Mouse (Mus musculus): ENCODE measurements around the gene Cited4. TPM values are rescaled to one million over a fixed set of nuclear protein-coding genes. Genes with fewer than 3 reads are reported as not detected.

Cited4 gene
- polyA plus RNA-seq (2014; fragmentation: Nextera tagmentation; extraction: Ambion mirVana): 5.9 and 7.3 TPM in 2 replicates

- Histone ChIP-seq H3K36me3 (ENCODE audit: control insufficient read depth, insufficient read depth, low read length) (no peaks in the 10 kb centered on the region), H3K9me3 (ENCODE audit: control insufficient read depth, low read length) (no peaks in the 10 kb centered on the region), H3K27me3 (ENCODE audit: control insufficient read depth, insufficient read depth, low read length) (peaks cover 30% of the 10 kb centered on the region), H3K4me3 (ENCODE audit: low read depth, low read length) (peak within 1 kb of the TSS; percentile 53), H3K27ac (replicated peaks; ENCODE audit: low read depth, low read length) (no peak within 1 kb of the TSS), H3K4me1 (ENCODE audit: control insufficient read depth, insufficient read depth, low read length) (peaks cover 12% of the 10 kb centered on the region), H3K9ac (ENCODE audit: low read length) (peak within 1 kb of the TSS; percentile 35), H3K4me2 (ENCODE audit: low read depth, severe bottlenecking) (peak within 1 kb of the TSS; percentile 100)
- under 1% methylated on average over 50 of the region's 50 CpGs for WGBS
- DNase-seq (ENCODE audit: low spot score) (peak; percentile 90), ATAC-seq (ENCODE audit: insufficient number of reproducible peaks, low FRiP score, low TSS enrichment, low read depth) (peak; percentile 88)
Observed at GRCm38 (mm10) chr4:120666358-120667024, at the start of gene Cited4. Gene Cited4, plus strand, starts transcription at chr4:120666572.

GRCm38 (mm10) chr4:120627728-120628127 lies 38.6 kb upstream of the Cited4 start:
- DNase-seq (ENCODE audit: low spot score) (no peak), ATAC-seq (ENCODE audit: insufficient number of reproducible peaks, low FRiP score, low TSS enrichment, low read depth) (no peak)
- Histone ChIP-seq H3K4me2 (ENCODE audit: low read depth, severe bottlenecking) (no peak overlapping the region), H3K9ac (ENCODE audit: low read length) (no peak overlapping the region), H3K27ac (replicated peaks; ENCODE audit: low read depth, low read length) (no peak overlapping the region), H3K4me1 (ENCODE audit: control insufficient read depth, insufficient read depth, low read length) (no peaks in the 10 kb centered on the region), H3K27me3 (ENCODE audit: control insufficient read depth, insufficient read depth, low read length) (no peaks in the 10 kb centered on the region), H3K4me3 (ENCODE audit: low read depth, low read length) (no peak overlapping the region), H3K9me3 (ENCODE audit: control insufficient read depth, low read length) (no peaks in the 10 kb centered on the region), H3K36me3 (ENCODE audit: control insufficient read depth, insufficient read depth, low read length) (no peaks in the 10 kb centered on the region)
- WGBS: 88% methylated on average over 6 of the region's 6 CpGs

GRCm38 (mm10) chr4:120630218-120630931 lies 36.0 kb upstream of the Cited4 start:
- Histone ChIP-seq H3K27ac (replicated peaks; ENCODE audit: low read depth, low read length) (no peak overlapping the region), H3K9ac (ENCODE audit: low read length) (no peak overlapping the region), H3K4me3 (ENCODE audit: low read depth, low read length) (no peak overlapping the region), H3K4me2 (ENCODE audit: low read depth, severe bottlenecking) (no peak overlapping the region), H3K4me1 (ENCODE audit: control insufficient read depth, insufficient read depth, low read length) (no peaks in the 10 kb centered on the region), H3K36me3 (ENCODE audit: control insufficient read depth, insufficient read depth, low read length) (no peaks in the 10 kb centered on the region), H3K9me3 (ENCODE audit: control insufficient read depth, low read length) (no peaks in the 10 kb centered on the region), H3K27me3 (ENCODE audit: control insufficient read depth, insufficient read depth, low read length) (no peaks in the 10 kb centered on the region)
- 83% methylated on average over 8 of the region's 8 CpGs for WGBS
- DNase-seq (ENCODE audit: low spot score): no peak
- no peak for ATAC-seq (ENCODE audit: insufficient number of reproducible peaks, low FRiP score, low TSS enrichment, low read depth)

- no peak overlapping the region for H3K4me3 ChIP-seq (ENCODE audit: low read depth, low read length)
- no peaks in the 10 kb centered on the region for H3K4me1 ChIP-seq (ENCODE audit: control insufficient read depth, insufficient read depth, low read length)
- H3K36me3 ChIP-seq (ENCODE audit: control insufficient read depth, insufficient read depth, low read length): no peaks in the 10 kb centered on the region
- no peak overlapping the region for H3K9ac ChIP-seq (ENCODE audit: low read length)
- H3K27ac ChIP-seq (replicated peaks; ENCODE audit: low read depth, low read length): no peak overlapping the region
- ATAC-seq (ENCODE audit: insufficient number of reproducible peaks, low FRiP score, low TSS enrichment, low read depth) (no peak), DNase-seq (ENCODE audit: low spot score) (no peak)
- H3K4me2 ChIP-seq (ENCODE audit: low read depth, severe bottlenecking): no peak overlapping the region
- 40% methylated on average over 6 of the region's 6 CpGs for WGBS
- no peaks in the 10 kb centered on the region for H3K9me3 ChIP-seq (ENCODE audit: control insufficient read depth, low read length)
- H3K27me3 ChIP-seq (ENCODE audit: control insufficient read depth, insufficient read depth, low read length): no peaks in the 10 kb centered on the region
Observed at GRCm38 (mm10) chr4:120631828-120632227, 34.5 kb upstream of the Cited4 start.

GRCm38 (mm10) chr4:120635351-120635750 lies 31.0 kb upstream of the Cited4 start:
- no peak overlapping the region for H3K4me2 ChIP-seq (ENCODE audit: low read depth, severe bottlenecking)
- 83% methylated on average over 2 of the region's 2 CpGs for WGBS
- no peak for ATAC-seq (ENCODE audit: insufficient number of reproducible peaks, low FRiP score, low TSS enrichment, low read depth)
- H3K27ac ChIP-seq (replicated peaks; ENCODE audit: low read depth, low read length): no peak overlapping the region
- H3K9ac ChIP-seq (ENCODE audit: low read length): no peak overlapping the region
- no peaks in the 10 kb centered on the region for H3K9me3 ChIP-seq (ENCODE audit: control insufficient read depth, low read length)
- no peaks in the 10 kb centered on the region for H3K27me3 ChIP-seq (ENCODE audit: control insufficient read depth, insufficient read depth, low read length)
- no peak overlapping the region for H3K4me3 ChIP-seq (ENCODE audit: low read depth, low read length)
- no peaks in the 10 kb centered on the region for H3K4me1 ChIP-seq (ENCODE audit: control insufficient read depth, insufficient read depth, low read length)
- no peaks in the 10 kb centered on the region for H3K36me3 ChIP-seq (ENCODE audit: control insufficient read depth, insufficient read depth, low read length)
- no peak for DNase-seq (ENCODE audit: low spot score)

GRCm38 (mm10) chr4:120641946-120642345 lies 24.4 kb upstream of the Cited4 start:
- ATAC-seq (ENCODE audit: insufficient number of reproducible peaks, low FRiP score, low TSS enrichment, low read depth): no peak
- DNase-seq (ENCODE audit: low spot score): no peak
- Histone ChIP-seq H3K9ac (ENCODE audit: low read length) (no peak overlapping the region), H3K4me1 (ENCODE audit: control insufficient read depth, insufficient read depth, low read length) (no peaks in the 10 kb centered on the region), H3K36me3 (ENCODE audit: control insufficient read depth, insufficient read depth, low read length) (no peaks in the 10 kb centered on the region), H3K4me3 (ENCODE audit: low read depth, low read length) (no peak overlapping the region), H3K9me3 (ENCODE audit: control insufficient read depth, low read length) (no peaks in the 10 kb centered on the region), H3K4me2 (ENCODE audit: low read depth, severe bottlenecking) (no peak overlapping the region), H3K27me3 (ENCODE audit: control insufficient read depth, insufficient read depth, low read length) (no peaks in the 10 kb centered on the region), H3K27ac (replicated peaks; ENCODE audit: low read depth, low read length) (no peak overlapping the region)
- 89% methylated on average over 6 of the region's 6 CpGs for WGBS

GRCm38 (mm10) chr4:120643899-120644298 lies 22.5 kb upstream of the Cited4 start:
- Histone ChIP-seq H3K27ac (replicated peaks; ENCODE audit: low read depth, low read length) (no peak overlapping the region), H3K4me3 (ENCODE audit: low read depth, low read length) (no peak overlapping the region), H3K4me1 (ENCODE audit: control insufficient read depth, insufficient read depth, low read length) (no peaks in the 10 kb centered on the region), H3K9me3 (ENCODE audit: control insufficient read depth, low read length) (no peaks in the 10 kb centered on the region), H3K27me3 (ENCODE audit: control insufficient read depth, insufficient read depth, low read length) (peaks cover 6% of the 10 kb centered on the region), H3K9ac (ENCODE audit: low read length) (no peak overlapping the region), H3K4me2 (ENCODE audit: low read depth, severe bottlenecking) (no peak overlapping the region), H3K36me3 (ENCODE audit: control insufficient read depth, insufficient read depth, low read length) (no peaks in the 10 kb centered on the region)
- DNase-seq (ENCODE audit: low spot score) (no peak), ATAC-seq (ENCODE audit: insufficient number of reproducible peaks, low FRiP score, low TSS enrichment, low read depth) (no peak)
- WGBS: 85% methylated on average over 3 of the region's 3 CpGs

- Histone ChIP-seq H3K27ac (replicated peaks; ENCODE audit: low read depth, low read length) (no peak overlapping the region), H3K4me3 (ENCODE audit: low read depth, low read length) (peak overlapping the region; percentile 21), H3K36me3 (ENCODE audit: control insufficient read depth, insufficient read depth, low read length) (no peaks in the 10 kb centered on the region), H3K9ac (ENCODE audit: low read length) (no peak overlapping the region), H3K9me3 (ENCODE audit: control insufficient read depth, low read length) (no peaks in the 10 kb centered on the region), H3K4me1 (ENCODE audit: control insufficient read depth, insufficient read depth, low read length) (no peaks in the 10 kb centered on the region; the same call in 1 of the 2 replicates), H3K4me2 (ENCODE audit: low read depth, severe bottlenecking) (peak overlapping the region; percentile 76), H3K27me3 (ENCODE audit: control insufficient read depth, insufficient read depth, low read length) (peaks cover 25% of the 10 kb centered on the region)
- DNase-seq (ENCODE audit: low spot score) (peak; percentile 51), ATAC-seq (ENCODE audit: insufficient number of reproducible peaks, low FRiP score, low TSS enrichment, low read depth) (peak; percentile 60)
- 4% methylated on average over 53 of the region's 55 CpGs for whole genome bisulfite sequencing
Observed at GRCm38 (mm10) chr4:120649369-120650207, 16.8 kb upstream of the Cited4 start.
